Mouse (Mus musculus): Measurements from ENCODE around the gene Mrc1. TPM values are rescaled to one million over a fixed set of nuclear protein-coding genes. Genes with fewer than 3 reads are reported as not detected.

Mrc1 gene
- polyA plus RNA-seq, 1 experiment from 2014 or later, result 6.7 TPM

GRCm38 (mm10) chr2:14341652-14342308, 112.6 kb downstream of the Mrc1 start:
- ATAC-seq (ENCODE audit: low read depth), result peak; percentile 95
- peak overlapping the region; percentile 3; the same call in 1 of the 2 replicates for H3K4me2 ChIP-seq (ENCODE audit: low read depth, low read length)
- WGBS, result 39% methylated on average over 14 of the region's 14 CpGs
- H3K9ac ChIP-seq (ENCODE audit: low read length), result no peak overlapping the region
- peak overlapping the region; percentile 89 for H3K27ac ChIP-seq (ENCODE audit: low read length)
- H3K27me3 ChIP-seq (ENCODE audit: control insufficient read depth, insufficient read depth, low read depth, low read length), result no peaks in the 10 kb centered on the region
- H3K9me3 ChIP-seq (ENCODE audit: control insufficient read depth, low read length), result no peaks in the 10 kb centered on the region
- H3K4me1 ChIP-seq (replicated peaks; ENCODE audit: control insufficient read depth, insufficient read depth, low read length), result 0 out of 2 replicates have a peak, but pooled peaks cover 2% of the 10 kb centered on the region
- no peaks in the 10 kb centered on the region for H3K36me3 ChIP-seq (ENCODE audit: control insufficient read depth, insufficient read depth, low read length)
- H3K4me3 ChIP-seq (ENCODE audit: low read length), result no peak overlapping the region

GRCm38 (mm10) chr2:14342309-14342839, 113.2 kb downstream of the Mrc1 start:
- Histone ChIP-seq H3K36me3 (ENCODE audit: control insufficient read depth, insufficient read depth, low read length) (no peaks in the 10 kb centered on the region), H3K27me3 (ENCODE audit: control insufficient read depth, insufficient read depth, low read depth, low read length) (no peaks in the 10 kb centered on the region), H3K27ac (ENCODE audit: low read length) (peak overlapping the region; percentile 89), H3K4me2 (ENCODE audit: low read depth, low read length) (peak overlapping the region; percentile 26; the same call in 1 of the 2 replicates), H3K4me3 (ENCODE audit: low read length) (no peak overlapping the region), H3K9me3 (ENCODE audit: control insufficient read depth, low read length) (no peaks in the 10 kb centered on the region), H3K9ac (ENCODE audit: low read length) (no peak overlapping the region), H3K4me1 (replicated peaks; ENCODE audit: control insufficient read depth, insufficient read depth, low read length) (0 out of 2 replicates have a peak, but pooled peaks cover 2% of the 10 kb centered on the region)
- peak; percentile 62 for ATAC-seq (ENCODE audit: low read depth)
- WGBS, result 45% methylated on average over 8 of the region's 8 CpGs

MicroRNAs encoded within 50 kb of the gene (microRNA counts, 519-probe panel; counts per million panel counts)
- not detected for microRNA mmu-miR-511

Small RNA genes lying within 50 kb of the gene (microRNA-seq; reads per million reads assigned to microRNA genes)
- gene Mir511, result 2.8 reads per million, percentile 7 among the genes with 10 or more reads in this experiment

Other genes with a start within 250 kb of the Mrc1 start
- gene Hacd1, start 173.3 kb upstream of the Mrc1 start, polyA plus RNA-seq (2015; fragmentation: Nextera tagmentation; extraction: Ambion mirVana), result 82.0 TPM in 2 replicates
- gene Stam, start 155.3 kb upstream of the Mrc1 start, polyA plus RNA-seq (2015; fragmentation: Nextera tagmentation; extraction: Ambion mirVana), result 74.1 and 79.6 TPM in 2 replicates
- gene Tmem236, start 54.9 kb upstream of the Mrc1 start, polyA plus RNA-seq (2015; fragmentation: Nextera tagmentation; extraction: Ambion mirVana), result 0.05 and 0.08 TPM in 2 replicates
- not detected in 2 replicates for gene Slc39a12, start 158.9 kb downstream of the Mrc1 start, polyA plus RNA-seq (2015; fragmentation: Nextera tagmentation; extraction: Ambion mirVana)

Data from lung, embryonic 16.5 days (tissue).